21 mouse cellular contexts compared by ENCODE assay signal in genomic region chr17:78269311-78269710, GRCm38 (mm10).
"Had no signal": no experiment of that assay in that cellular context is flagged by ENCODE, and none has a peak within 500 bp of the region (broad histone marks: within the 10 kb centered on the region; RNA-seq: fewer than 3 reads in every experiment).

No protein-coding gene starts in this region.

- H3K9me3 ChIP-seq: lung, embryonic 15.5 days; megakaryocyte, embryonic 14.5 days; midbrain, embryonic 13.5 days; midbrain, embryonic 15.5 days; neural tube, embryonic 13.5 days; neural tube, embryonic 15.5 days had no signal

- H3K27ac ChIP-seq: lung, embryonic 15.5 days; macrophage; midbrain, embryonic 13.5 days; midbrain, embryonic 15.5 days; neural tube, embryonic 13.5 days; neural tube, embryonic 15.5 days had no signal

- H3K4me3 ChIP-seq: lung, embryonic 15.5 days; megakaryocyte, embryonic 14.5 days; midbrain, embryonic 13.5 days; midbrain, embryonic 15.5 days; myocyte; neural tube, embryonic 13.5 days; neural tube, embryonic 15.5 days had no signal

- H3K9ac ChIP-seq: lung, embryonic 15.5 days; midbrain, embryonic 13.5 days; midbrain, embryonic 15.5 days; neural tube, embryonic 13.5 days; neural tube, embryonic 15.5 days had no signal

- H3K27me3 ChIP-seq: lung, embryonic 15.5 days; megakaryocyte, embryonic 14.5 days; midbrain, embryonic 13.5 days; midbrain, embryonic 15.5 days; neural tube, embryonic 13.5 days; neural tube, embryonic 15.5 days had no signal

- DNase-seq: lung, adult 2 months; lung, postnatal 14 days; lung, postnatal 36 days; retina, postnatal 1 day; right cerebral cortex, adult 18-20 months; right cerebral cortex, postnatal 25 days; right cerebral cortex, postnatal 4 days; spleen, adult 18-20 months; thymus, adult 18-20 months; thymus, postnatal 14 days; thymus, postnatal 36 days had no signal

- H3K36me3 ChIP-seq: lung, embryonic 15.5 days; midbrain, embryonic 13.5 days; midbrain, embryonic 15.5 days; neural tube, embryonic 13.5 days; neural tube, embryonic 15.5 days had no signal

- H3K4me2 ChIP-seq: lung, embryonic 15.5 days; midbrain, embryonic 11.5 days; midbrain, embryonic 13.5 days; midbrain, embryonic 15.5 days; neural tube, embryonic 13.5 days; neural tube, embryonic 15.5 days had no signal

- ATAC-seq: lung, postnatal 0 days; midbrain, embryonic 13.5 days; midbrain, embryonic 15.5 days had no signal
